Mouse (Mus musculus): ENCODE measurements around the gene Stmn1. TPM values are rescaled to one million over a fixed set of nuclear protein-coding genes. Genes with fewer than 3 reads are reported as not detected.
A peak's percentile ranks its signal among the peaks of the same experiment; 100 is the strongest.
"Not testable (repeated sequence)": the region's sequence is repeated elsewhere in the genome, so short reads cannot be mapped to it uniquely, and the experiment has no call there.

Stmn1 gene
- polyA plus RNA-seq, 1 experiment, result 293 TPM

- Histone ChIP-seq H3K4me1 (ENCODE audit: control insufficient read depth, insufficient read depth, low read length) (0 out of 2 replicates have a peak, but pooled peaks cover 2% of the 10 kb centered on the region), H3K27ac (ENCODE audit: insufficient read depth, low read length) (no peak overlapping the region), H3K4me3 (ENCODE audit: insufficient read depth, low read length) (no peak overlapping the region)
- TF ChIP-seq CTCF (IDR thresholded peaks at IDR 0.05; ENCODE audit: borderline replicate concordance, insufficient read depth, low read length), result no peak
- TF ChIP-seq POLR2A (IDR thresholded peaks at IDR 0.05; ENCODE audit: low read depth, low read length), result no peak
Measured at GRCm38 (mm10) chr4:134494780-134495545, 26.8 kb downstream of the Stmn1 start.

GRCm38 (mm10) chr4:134495546-134495923 is 27.4 kb downstream of the Stmn1 start:
- Histone ChIP-seq H3K27ac (ENCODE audit: insufficient read depth, low read length) (no peak overlapping the region), H3K4me3 (ENCODE audit: insufficient read depth, low read length) (no peak overlapping the region), H3K4me1 (ENCODE audit: control insufficient read depth, insufficient read depth, low read length) (0 out of 2 replicates have a peak, but pooled peaks cover 2% of the 10 kb centered on the region)
- no peak for TF ChIP-seq CTCF (IDR thresholded peaks at IDR 0.05; ENCODE audit: borderline replicate concordance, insufficient read depth, low read length)
- TF ChIP-seq POLR2A (IDR thresholded peaks at IDR 0.05; ENCODE audit: low read depth, low read length), result no peak

GRCm38 (mm10) chr4:134496595-134497210 is 28.6 kb downstream of the Stmn1 start, which contains the start of gene Paqr7:
TSS of gene Paqr7 (plus strand) at chr4:134496697.
- Histone ChIP-seq H3K4me3 (ENCODE audit: insufficient read depth, low read length) (peak within 1 kb of the TSS; percentile 37), H3K27ac (ENCODE audit: insufficient read depth, low read length) (no peak within 1 kb of the TSS), H3K4me1 (ENCODE audit: control insufficient read depth, insufficient read depth, low read length) (0 out of 2 replicates have a peak, but pooled peaks cover 2% of the 10 kb centered on the region)
- TF ChIP-seq CTCF (IDR thresholded peaks at IDR 0.05; ENCODE audit: borderline replicate concordance, insufficient read depth, low read length) (no peak), POLR2A (IDR thresholded peaks at IDR 0.05; ENCODE audit: low read depth, low read length) (peak; percentile 57)

GRCm38 (mm10) chr4:134497223-134497622 is 29.1 kb downstream of the Stmn1 start:
- 0 out of 2 replicates have a peak, but pooled peaks cover 2% of the 10 kb centered on the region for H3K4me1 ChIP-seq (ENCODE audit: control insufficient read depth, insufficient read depth, low read length)
- H3K4me3 ChIP-seq (ENCODE audit: insufficient read depth, low read length), result peak overlapping the region; percentile 37
- H3K27ac ChIP-seq (ENCODE audit: insufficient read depth, low read length), result no peak overlapping the region
- TF ChIP-seq CTCF (IDR thresholded peaks at IDR 0.05; ENCODE audit: borderline replicate concordance, insufficient read depth, low read length) (no peak), POLR2A (IDR thresholded peaks at IDR 0.05; ENCODE audit: low read depth, low read length) (no peak)

GRCm38 (mm10) chr4:134497986-134498731 is 30.0 kb downstream of the Stmn1 start:
- H3K4me1 ChIP-seq (ENCODE audit: control insufficient read depth, insufficient read depth, low read length), result 0 out of 2 replicates have a peak, but pooled peaks cover 2% of the 10 kb centered on the region
- no peak overlapping the region for H3K4me3 ChIP-seq (ENCODE audit: insufficient read depth, low read length)
- TF ChIP-seq POLR2A (IDR thresholded peaks at IDR 0.05; ENCODE audit: low read depth, low read length), result no peak
- TF ChIP-seq CTCF (IDR thresholded peaks at IDR 0.05; ENCODE audit: borderline replicate concordance, insufficient read depth, low read length), result no peak
- H3K27ac ChIP-seq (ENCODE audit: insufficient read depth, low read length), result no peak overlapping the region

- H3K4me1 ChIP-seq (ENCODE audit: control insufficient read depth, insufficient read depth, low read length); H3K27ac ChIP-seq (ENCODE audit: insufficient read depth, low read length); H3K4me3 ChIP-seq (ENCODE audit: insufficient read depth, low read length): not testable (repeated sequence)
Measured at GRCm38 (mm10) chr4:134498983-134499382, 30.9 kb downstream of the Stmn1 start.

GRCm38 (mm10) chr4:134501095-134501494 is 33.0 kb downstream of the Stmn1 start:
- no peak for TF ChIP-seq CTCF (IDR thresholded peaks at IDR 0.05; ENCODE audit: borderline replicate concordance, insufficient read depth, low read length)
- no peak for TF ChIP-seq POLR2A (IDR thresholded peaks at IDR 0.05; ENCODE audit: low read depth, low read length)
- Histone ChIP-seq H3K4me3 (ENCODE audit: insufficient read depth, low read length) (no peak overlapping the region), H3K4me1 (ENCODE audit: control insufficient read depth, insufficient read depth, low read length) (0 out of 2 replicates have a peak, but pooled peaks cover 2% of the 10 kb centered on the region), H3K27ac (ENCODE audit: insufficient read depth, low read length) (no peak overlapping the region)

GRCm38 (mm10) chr4:134503686-134504357 is 35.7 kb downstream of the Stmn1 start:
- H3K4me3 ChIP-seq (ENCODE audit: insufficient read depth, low read length), result no peak overlapping the region
- H3K4me1 ChIP-seq (ENCODE audit: control insufficient read depth, insufficient read depth, low read length), result no peaks in the 10 kb centered on the region
- TF ChIP-seq POLR2A (IDR thresholded peaks at IDR 0.05; ENCODE audit: low read depth, low read length) (no peak), CTCF (IDR thresholded peaks at IDR 0.05; ENCODE audit: borderline replicate concordance, insufficient read depth, low read length) (no peak)
- H3K27ac ChIP-seq (ENCODE audit: insufficient read depth, low read length), result no peak overlapping the region

- no peak overlapping the region for H3K27ac ChIP-seq (ENCODE audit: insufficient read depth, low read length)
- H3K4me3 ChIP-seq (ENCODE audit: insufficient read depth, low read length), result no peak overlapping the region
- TF ChIP-seq POLR2A (IDR thresholded peaks at IDR 0.05; ENCODE audit: low read depth, low read length) (no peak), CTCF (IDR thresholded peaks at IDR 0.05; ENCODE audit: borderline replicate concordance, insufficient read depth, low read length) (no peak)
- H3K4me1 ChIP-seq (ENCODE audit: control insufficient read depth, insufficient read depth, low read length), result no peaks in the 10 kb centered on the region
Measured at GRCm38 (mm10) chr4:134505303-134505789, 37.2 kb downstream of the Stmn1 start.
